Mouse (Mus musculus) adrenal gland, postnatal 4 days (tissue): ENCODE measurements at regions not wholly inside any gene's neighbourhood (a gene's known extent, or its start where the extent isn't known, plus 50 kb on each side); places are given as distances from the start of the nearest gene placed in this dataset.
"Not testable (repeated sequence)": the region's sequence is repeated elsewhere in the genome, so short reads cannot be mapped to it uniquely, and the experiment has no call there.

Experiments used
- DNase-seq, 2 experiments: peaks; one replicate each; pipeline ENCODE4 v3.0.0; 2021 to 2022; ENCODE audit warnings: low spot score in 2 of 2, mixed read lengths in 2 of 2

GRCm38 (mm10) chr8:116053483-116053882 is 345.9 kb upstream of the Maf start:
- DNase-seq = no peak

GRCm38 (mm10) chr8:116053043-116053442 is 345.4 kb upstream of the Maf start:
- DNase-seq = no peak

GRCm38 (mm10) chr8:116048480-116048879 is 340.9 kb upstream of the Maf start:
- DNase-seq = no peak

DNA sequence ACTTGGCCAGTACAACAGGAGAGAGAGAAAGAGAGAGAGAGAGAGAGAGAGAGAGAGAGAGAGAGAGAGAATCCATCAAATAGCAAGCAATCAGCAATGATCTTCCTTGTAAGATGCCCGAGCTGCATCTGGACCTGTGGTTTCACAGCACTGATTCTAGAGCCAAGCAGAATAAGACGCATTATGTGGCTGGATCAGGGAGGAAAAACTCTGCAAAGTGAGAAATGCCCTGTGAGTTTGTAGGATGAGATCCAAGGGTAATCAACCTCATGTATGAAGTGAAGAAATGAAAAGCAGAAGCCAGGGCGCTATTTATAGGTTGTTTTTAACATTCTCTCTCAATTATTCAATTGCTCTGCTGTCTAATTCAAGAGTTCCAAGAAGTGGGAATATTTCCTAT is 339.3 kb upstream of the Maf start:
- DNase-seq = no peak

DNA sequence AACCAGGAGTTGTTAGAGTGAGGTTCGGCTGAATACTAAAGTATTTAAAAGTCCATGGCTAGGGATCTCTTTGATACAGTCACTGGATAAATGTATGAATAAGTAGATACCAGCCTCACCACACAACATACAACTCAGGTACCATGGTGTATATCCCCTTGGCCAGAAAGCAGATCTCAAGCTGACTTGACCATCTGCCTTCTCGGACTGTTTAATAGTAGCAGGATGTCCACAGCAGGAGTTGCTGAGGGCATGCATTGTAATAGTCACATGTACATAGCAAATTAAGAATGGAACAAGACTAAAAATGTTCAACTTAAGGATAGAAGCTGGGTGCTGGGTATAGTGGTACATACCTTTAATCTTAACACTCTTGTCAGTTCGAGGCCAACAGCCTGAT is 337.9 kb upstream of the Maf start:
- no peak for DNase-seq

DNA sequence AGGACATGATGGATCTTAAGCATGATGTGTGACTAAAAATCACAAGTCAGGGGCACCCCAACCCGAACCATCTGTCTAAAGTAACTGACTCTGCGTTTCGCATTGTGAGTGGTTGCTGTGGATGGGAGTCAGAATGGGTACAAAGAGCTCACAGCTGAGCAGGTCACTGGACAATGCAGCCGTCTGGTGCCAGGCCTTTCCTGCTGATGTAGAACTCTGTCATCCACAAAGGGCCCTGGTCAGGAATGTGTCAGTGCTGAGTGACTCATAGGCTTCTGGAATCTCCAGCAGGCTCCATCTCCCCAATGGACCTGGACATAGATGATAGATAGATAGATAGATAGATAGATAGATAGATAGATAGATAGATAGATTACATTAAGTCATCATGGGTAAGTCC is 335.8 kb upstream of the Maf start:
- DNase-seq = no peak

DNA sequence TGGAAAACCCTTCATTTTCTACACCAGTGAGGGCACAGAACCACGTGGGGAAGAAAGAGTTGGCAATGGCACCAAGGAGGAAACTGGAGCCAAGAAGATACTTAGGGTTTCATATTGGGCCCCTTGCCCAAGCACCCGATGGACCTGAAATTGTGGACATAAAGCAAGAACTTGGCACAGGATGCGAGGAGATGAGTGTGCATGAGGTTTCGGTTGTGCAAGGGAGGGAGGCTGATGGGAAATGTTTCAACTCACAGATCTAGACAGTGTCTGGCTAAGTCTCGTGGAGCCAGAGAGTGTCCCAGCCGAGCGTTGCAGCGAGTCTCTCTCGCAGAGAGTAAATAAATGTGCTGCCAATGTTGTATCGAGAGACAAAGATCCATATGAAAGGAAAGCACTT is 323.4 kb upstream of the Maf start:
- no peak for DNase-seq

DNA sequence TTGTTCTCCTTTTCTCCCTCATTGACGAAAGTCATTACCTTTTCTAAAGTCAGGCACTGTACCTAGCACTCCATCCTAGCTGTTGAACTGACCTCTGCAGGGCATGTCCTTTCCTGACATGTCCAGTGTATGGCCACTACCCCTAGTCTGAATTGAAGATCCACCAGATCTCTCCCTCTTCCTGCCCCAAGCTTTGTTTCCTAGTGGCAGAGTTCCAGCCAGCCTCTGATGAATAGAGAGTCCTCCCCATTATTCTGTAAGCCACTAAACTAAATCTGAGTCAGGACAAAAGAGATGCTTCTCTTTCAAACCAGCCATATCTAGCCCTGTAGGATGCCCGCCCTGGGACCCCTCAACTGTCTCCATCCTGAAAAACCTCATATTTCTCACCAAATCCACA is 317.7 kb upstream of the Maf start:
- DNase-seq = no peak

DNA sequence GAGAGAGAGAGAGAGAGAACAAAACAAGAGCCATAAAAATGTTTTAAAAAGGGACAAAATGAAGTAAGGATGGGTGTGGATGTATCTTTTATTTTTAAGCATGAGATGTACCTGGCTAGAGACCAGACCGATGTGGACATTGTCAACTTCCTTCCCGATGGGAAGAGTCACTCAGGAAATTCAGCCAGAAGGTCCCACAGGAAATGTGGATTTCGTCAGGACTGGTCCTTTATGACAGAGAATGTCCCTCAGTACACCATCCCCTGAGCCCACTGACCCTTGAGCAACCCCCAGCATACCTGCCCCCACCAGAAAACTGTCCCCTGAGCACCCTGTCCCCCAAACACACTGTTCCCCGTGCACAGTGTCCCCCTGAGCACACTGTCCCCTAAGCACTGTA is 317.2 kb upstream of the Maf start:
- no peak for DNase-seq

- no peak for DNase-seq
Measured at GRCm38 (mm10) chr8:116021691-116022090, 314.1 kb upstream of the Maf start.

DNA sequence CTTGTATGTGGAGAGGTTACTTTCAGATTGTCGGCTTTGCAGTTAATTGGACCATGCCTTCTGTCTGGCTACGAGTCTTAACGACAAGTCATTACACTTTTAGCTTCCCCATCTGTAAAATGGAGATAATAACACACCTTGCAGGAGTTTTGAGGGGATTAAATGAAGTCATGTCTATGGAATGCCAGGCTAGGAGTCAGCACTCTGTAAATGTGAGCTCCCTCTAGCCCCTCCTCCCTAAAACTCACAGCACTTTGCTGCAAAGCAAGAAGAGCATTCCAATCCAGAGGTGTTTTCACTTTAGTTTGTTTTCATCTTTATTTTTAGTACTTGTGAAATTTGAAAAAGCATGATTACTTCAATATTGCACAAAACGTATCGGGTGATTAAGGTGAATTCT is 287.7 kb upstream of the Maf start:
- DNase-seq = no peak

DNA sequence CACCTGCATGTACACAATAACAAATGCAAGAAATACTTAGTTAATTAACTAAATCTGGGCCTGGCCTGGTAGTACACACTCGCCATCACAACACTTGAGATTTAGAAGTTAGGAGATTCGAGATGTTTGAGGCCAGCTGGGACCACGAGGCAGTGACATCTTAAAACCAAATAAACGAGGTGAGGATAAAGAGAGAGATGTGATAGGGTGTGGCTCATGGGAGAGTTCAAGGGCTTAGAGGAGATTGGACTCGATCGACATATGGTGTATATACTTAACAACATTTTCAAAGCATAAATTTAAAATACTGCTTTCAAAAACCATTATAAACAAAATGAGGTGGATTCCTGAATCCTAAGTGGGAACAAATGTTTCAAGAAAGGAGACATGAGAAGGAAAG is 284.4 kb upstream of the Maf start:
- DNase-seq = no peak

DNA sequence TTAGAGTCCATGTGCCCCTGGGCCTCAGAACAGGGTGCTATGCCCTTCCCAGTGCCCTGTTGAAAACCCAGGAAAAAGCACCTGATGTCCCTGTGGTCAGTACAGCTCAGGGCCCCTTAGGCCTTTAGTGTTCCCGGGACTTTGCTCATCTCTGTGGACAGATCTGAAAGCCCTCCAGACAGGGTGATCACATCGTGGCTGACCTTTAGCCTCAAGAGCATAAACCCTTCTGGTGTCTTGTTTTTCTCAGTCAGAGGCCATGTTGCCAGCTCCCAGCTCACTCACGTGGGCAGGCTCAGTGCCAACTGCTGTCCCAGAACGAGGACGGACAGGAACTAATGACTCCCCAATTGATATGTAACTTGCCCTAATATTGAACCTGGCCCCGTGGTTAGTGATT is 275.8 kb upstream of the Maf start:
- no peak for DNase-seq

DNA sequence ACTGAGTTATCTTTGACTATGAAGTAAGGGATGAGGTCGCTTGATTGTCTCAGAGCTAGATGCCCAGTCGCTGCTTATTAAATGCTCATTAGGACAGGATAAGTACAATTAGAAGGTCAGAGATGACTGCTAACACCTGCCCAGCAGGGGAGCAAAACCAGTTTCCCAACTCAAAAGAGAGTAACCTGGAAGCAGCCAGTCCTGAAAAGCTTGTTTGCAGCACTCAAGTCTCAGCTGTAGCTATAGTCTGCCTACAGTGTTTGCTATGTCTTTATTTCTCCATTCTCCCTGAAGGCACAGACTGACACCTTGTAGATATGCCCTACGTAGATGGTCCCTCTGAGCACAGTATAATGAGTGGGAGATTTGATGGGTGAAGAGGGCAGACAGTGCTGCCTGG is 274.7 kb upstream of the Maf start:
- DNase-seq = no peak

DNA sequence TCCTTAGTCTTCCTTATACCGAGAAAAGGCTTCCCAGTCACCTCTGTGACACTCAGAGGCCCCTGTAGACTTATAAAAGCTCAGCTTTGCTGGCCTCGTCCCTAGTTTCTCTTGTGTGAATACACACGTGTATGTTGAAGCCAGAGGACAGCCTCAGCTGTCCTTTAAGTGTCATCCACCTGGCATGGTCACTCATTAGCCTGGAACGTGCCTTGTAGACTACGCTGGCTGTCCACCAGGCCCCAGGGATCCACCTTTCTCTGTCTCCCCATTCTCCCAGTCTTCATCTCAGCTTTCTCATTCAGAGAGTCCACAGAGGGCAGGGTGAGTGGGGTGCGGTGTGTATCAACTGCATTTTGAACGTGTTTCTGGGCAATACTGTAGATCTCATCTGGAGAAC is 273.8 kb upstream of the Maf start:
- no peak for DNase-seq

GRCm38 (mm10) chr8:115980616-115981015 is 273.0 kb upstream of the Maf start:
- DNase-seq = no peak

DNA sequence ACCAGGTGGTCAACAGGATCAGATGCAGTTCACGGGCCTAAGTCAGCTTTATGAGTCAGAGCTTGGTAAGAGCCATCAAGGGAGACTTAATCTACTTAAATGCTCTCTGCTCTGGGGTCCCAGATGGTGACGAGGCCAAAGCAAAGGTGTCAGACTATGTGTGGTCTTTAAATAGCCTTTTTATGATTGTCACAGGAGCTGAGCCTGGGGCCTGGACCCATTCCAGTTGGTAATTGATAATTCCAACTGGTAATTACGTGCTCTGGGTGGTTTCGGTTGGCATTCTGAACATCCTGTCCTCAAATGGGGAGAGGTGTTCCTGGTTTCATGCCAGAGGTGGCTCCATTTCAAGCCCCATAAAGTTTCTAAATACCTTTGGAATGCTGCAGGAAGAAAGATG is 269.6 kb upstream of the Maf start:
- DNase-seq = no peak

DNA sequence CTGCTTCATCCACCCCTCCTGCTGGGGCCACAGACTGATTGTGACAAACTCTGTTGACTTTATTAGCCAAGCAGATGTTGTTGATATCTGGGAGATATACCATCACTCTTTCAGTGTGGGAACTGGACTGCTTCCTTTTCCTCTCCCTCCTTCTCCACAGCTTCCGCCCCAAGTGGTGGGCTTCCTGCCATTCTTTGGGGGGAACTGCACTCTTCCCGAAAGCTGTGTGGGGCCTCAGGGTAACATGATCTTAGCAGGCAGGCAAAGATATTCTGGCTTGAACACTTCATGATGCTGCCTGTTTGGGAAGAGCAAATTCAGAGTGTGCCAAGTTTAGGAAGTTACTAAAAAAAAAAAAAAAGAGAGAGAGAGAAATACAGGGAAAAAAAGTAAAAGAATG is 267.1 kb upstream of the Maf start:
- no peak for DNase-seq

- not testable (repeated sequence) for DNase-seq
Measured at GRCm38 (mm10) chr8:115971351-115971750, 263.8 kb upstream of the Maf start.

DNA sequence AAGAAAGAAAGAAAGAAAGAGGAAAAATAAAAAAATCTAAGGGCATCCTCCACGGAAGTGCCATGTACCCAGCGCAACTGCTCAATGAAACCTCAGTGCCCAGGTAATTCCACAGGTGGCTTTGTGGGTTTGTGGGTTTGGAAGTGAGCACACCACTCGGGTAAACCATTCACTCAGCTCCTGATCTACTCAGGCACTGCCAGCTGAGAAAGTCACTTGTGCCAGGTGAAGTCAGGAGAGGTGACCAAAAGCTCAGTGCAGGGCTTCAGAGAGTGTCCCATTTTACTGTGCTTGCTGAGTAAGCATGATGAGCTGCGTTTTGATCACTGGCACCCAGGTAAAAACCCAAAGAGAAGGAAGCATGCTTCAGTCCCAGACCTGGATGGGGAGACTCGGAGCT is 260.5 kb upstream of the Maf start:
- no peak for DNase-seq

GRCm38 (mm10) chr8:115965981-115966380 is 258.4 kb upstream of the Maf start:
- no peak for DNase-seq

DNA sequence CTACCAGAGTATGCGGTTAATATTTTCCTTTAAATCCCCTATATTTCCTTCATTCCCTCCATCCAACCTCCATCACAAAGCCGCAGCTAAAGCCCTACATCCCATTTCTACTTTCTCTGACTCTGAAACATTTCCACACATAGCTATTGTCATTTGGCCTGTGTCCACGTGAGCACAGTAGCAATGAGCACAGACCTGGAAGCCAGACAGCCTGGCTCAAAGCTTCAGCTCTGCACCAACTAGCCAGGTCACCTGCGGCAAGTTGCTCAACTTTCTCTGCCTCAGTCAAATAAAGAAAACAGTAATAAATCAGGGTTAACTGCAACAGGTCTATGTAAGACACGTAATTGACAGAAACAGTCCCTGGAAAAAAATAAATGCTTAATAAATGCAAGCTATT is 247.8 kb upstream of the Maf start:
- no peak for DNase-seq

DNA sequence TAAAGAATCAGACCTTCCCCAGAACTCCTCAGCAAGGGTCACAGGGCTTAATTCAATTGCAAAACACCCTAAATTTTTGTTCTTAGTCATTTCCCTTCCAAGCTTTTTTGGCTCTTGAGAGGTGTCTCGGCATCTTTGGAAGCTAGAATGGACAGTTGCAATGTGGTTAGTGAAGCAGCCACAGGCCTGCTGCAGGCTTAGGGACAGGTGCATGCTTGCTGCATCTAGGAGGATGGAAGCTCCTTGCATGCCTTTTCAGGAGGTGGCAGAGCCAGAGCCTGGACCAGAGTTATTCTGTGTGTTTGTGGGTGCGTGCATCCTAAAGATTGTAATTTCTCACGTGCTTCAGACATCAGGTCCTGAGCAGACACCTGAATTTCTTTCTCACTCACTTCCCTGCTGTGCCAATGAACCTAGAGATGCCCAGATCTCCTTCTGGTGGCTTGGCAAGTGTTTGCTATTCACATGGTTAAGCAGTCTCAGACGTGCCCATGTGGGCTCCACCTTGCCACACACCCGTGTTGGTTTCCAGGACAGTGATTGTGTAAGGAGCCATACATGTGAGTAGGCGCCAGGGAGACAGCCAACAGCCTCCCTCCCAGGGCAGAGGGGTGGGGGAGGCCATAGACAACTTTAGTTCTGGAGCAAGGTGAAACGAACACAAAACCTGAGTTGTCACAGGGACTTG is 246.3 kb upstream of the Maf start:
- no peak for DNase-seq

GRCm38 (mm10) chr8:115952496-115952895 is 244.9 kb upstream of the Maf start:
- DNase-seq = no peak
